Mouse (Mus musculus) embryonic facial prominence, embryonic 13.5 days (tissue): ENCODE results near the gene Fam196b. TPM values are rescaled to one million over a fixed set of nuclear protein-coding genes. Genes with fewer than 3 reads are reported as not detected.
A peak's percentile ranks its signal among the peaks of the same experiment; 100 is the strongest.

Experiments used
- ATAC-seq: fragments of 200-750 bp; cut with Nextera tagmentation; 2 replicates; pipeline ENCODE4 v1.8.0; 2017; ENCODE audit warnings: low read depth; ENCODE audit not compliant: insufficient number of reproducible peaks, insufficient read depth, low FRiP score, low TSS enrichment
- H3K27ac ChIP-seq: fragments of 300-500 bp; sonication (generic); 2 replicates; pipeline ENCODE4 v1.5.1; 2015; ENCODE audit warnings: moderate library complexity, mild to moderate bottlenecking, inconsistent platforms
- H3K27me3 ChIP-seq: fragments of 300-500 bp; sonication (generic); 2 replicates; pipeline ENCODE4 v1.6.1; 2015; ENCODE audit warnings: mild to moderate bottlenecking, inconsistent platforms
- H3K36me3 ChIP-seq: fragments of 300-500 bp; sonication (generic); 2 replicates; pipeline ENCODE4 v1.6.1; 2015; ENCODE audit warnings: mild to moderate bottlenecking, inconsistent platforms
- H3K4me1 ChIP-seq: fragments of 300-500 bp; sonication (generic); 2 replicates; pipeline ENCODE4 v1.6.1; 2015; ENCODE audit warnings: inconsistent platforms
- H3K4me2 ChIP-seq: fragments of 300-500 bp; sonication (generic); 2 replicates; pipeline ENCODE4 v1.6.1; 2015; ENCODE audit warnings: moderate library complexity, mild to moderate bottlenecking, inconsistent platforms
- H3K4me3 ChIP-seq: fragments of 300-500 bp; sonication (generic); 2 replicates; pipeline ENCODE4 v1.5.1; 2015; ENCODE audit warnings: mild to moderate bottlenecking, inconsistent platforms
- H3K9ac ChIP-seq: fragments of 300-500 bp; sonication (generic); 2 replicates; pipeline ENCODE4 v1.6.1; 2015; ENCODE audit warnings: mild to moderate bottlenecking, inconsistent platforms
- H3K9me3 ChIP-seq: fragments of 300-500 bp; sonication (generic); 2 replicates; pipeline ENCODE4 v1.6.1; 2016; ENCODE audit warnings: inconsistent platforms
- WGBS: fragments of 180-500 bp; shearing (Covaris S2); methylation state at CpG from one replicate; pipeline ENCODE4 v1.1.7; 2015; ENCODE audit warnings: mixed read lengths; 5-methylcytosine and 5-hydroxymethylcytosine counted together
- polyA plus RNA-seq: library from polyadenylated mRNA; unstranded; fragments of >200 nt; fragmentation: Nextera tagmentation; extraction: Ambion mirVana; gene quantifications from 2 replicates; pipeline ENCODE4 v1.2.1, GENCODE M21; 2015

Fam196b gene
- polyA plus RNA-seq, 1 experiment from 2014 or later: 2.4 TPM

GRCm38 (mm10) chr11:34300064-34300463 lies 14.6 kb upstream of the Fam196b start:
- no peaks in the 10 kb centered on the region for H3K36me3 ChIP-seq
- no peak overlapping the region for H3K27ac ChIP-seq
- no peak overlapping the region for H3K4me2 ChIP-seq
- H3K4me3 ChIP-seq: no peak overlapping the region
- H3K4me1 ChIP-seq: peaks cover 8% of the 10 kb centered on the region; the same call in 1 of the 2 replicates
- no peak for ATAC-seq
- H3K9ac ChIP-seq: no peak overlapping the region
- no peaks in the 10 kb centered on the region; the same call in 1 of the 2 replicates for H3K27me3 ChIP-seq
- H3K9me3 ChIP-seq: no peaks in the 10 kb centered on the region
- WGBS: 91% methylated on average over 7 of the region's 7 CpGs

GRCm38 (mm10) chr11:34306231-34306630 lies 8.4 kb upstream of the Fam196b start:
- Histone ChIP-seq H3K36me3 (no peaks in the 10 kb centered on the region), H3K4me2 (no peak overlapping the region), H3K9ac (no peak overlapping the region), H3K9me3 (no peaks in the 10 kb centered on the region), H3K27ac (no peak overlapping the region), H3K4me3 (no peak overlapping the region), H3K4me1 (peaks cover 8% of the 10 kb centered on the region; the same call in 1 of the 2 replicates), H3K27me3 (no peaks in the 10 kb centered on the region)
- 84% methylated on average over 3 of the region's 3 CpGs for WGBS
- ATAC-seq: no peak

GRCm38 (mm10) chr11:34308731-34309130 lies 5.9 kb upstream of the Fam196b start:
- Histone ChIP-seq H3K9ac (no peak overlapping the region), H3K36me3 (no peaks in the 10 kb centered on the region), H3K4me3 (no peak overlapping the region), H3K27ac (no peak overlapping the region), H3K27me3 (no peaks in the 10 kb centered on the region), H3K9me3 (no peaks in the 10 kb centered on the region), H3K4me2 (no peak overlapping the region), H3K4me1 (0 out of 2 replicates have a peak, but pooled peaks cover 4% of the 10 kb centered on the region)
- 90% methylated on average over 3 of the region's 3 CpGs for WGBS
- ATAC-seq: no peak

GRCm38 (mm10) chr11:34309360-34309759 lies 5.3 kb upstream of the Fam196b start:
- H3K27ac ChIP-seq: no peak overlapping the region
- H3K4me2 ChIP-seq: no peak overlapping the region
- ATAC-seq: no peak
- 0 out of 2 replicates have a peak, but pooled peaks cover 4% of the 10 kb centered on the region for H3K4me1 ChIP-seq
- WGBS: 79% methylated on average over 2 of the region's 2 CpGs
- H3K27me3 ChIP-seq: no peaks in the 10 kb centered on the region
- no peaks in the 10 kb centered on the region for H3K9me3 ChIP-seq
- no peak overlapping the region for H3K9ac ChIP-seq
- no peak overlapping the region for H3K4me3 ChIP-seq
- no peaks in the 10 kb centered on the region for H3K36me3 ChIP-seq

DNA sequence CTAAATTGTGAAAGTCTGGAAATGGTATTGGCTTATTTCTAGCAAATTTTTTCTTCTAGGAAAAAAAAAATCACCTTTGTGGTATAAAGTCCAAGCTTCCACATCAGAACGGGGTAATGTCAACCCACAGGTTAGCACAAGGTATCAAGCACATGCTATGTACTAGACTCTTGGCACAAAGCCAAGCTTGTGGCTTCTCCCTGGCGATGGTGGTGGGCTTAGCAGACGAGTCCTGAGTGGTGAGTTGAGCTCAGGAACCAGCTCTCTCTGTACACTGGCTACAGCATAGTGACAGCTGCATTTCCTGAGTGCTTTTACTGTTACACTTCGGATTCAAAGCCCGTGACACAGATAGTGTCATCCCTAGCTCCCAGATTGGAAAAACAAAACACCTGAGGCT lies 2.9 kb upstream of the Fam196b start:
- Histone ChIP-seq H3K27me3 (peaks cover 9% of the 10 kb centered on the region), H3K4me2 (no peak overlapping the region), H3K9me3 (no peaks in the 10 kb centered on the region), H3K27ac (no peak overlapping the region), H3K4me1 (peaks cover 14% of the 10 kb centered on the region), H3K4me3 (no peak overlapping the region), H3K9ac (no peak overlapping the region), H3K36me3 (no peaks in the 10 kb centered on the region)
- ATAC-seq: no peak
- WGBS: 43% methylated on average over 5 of the region's 5 CpGs

GRCm38 (mm10) chr11:34312208-34312607 lies 2.4 kb upstream of the Fam196b start:
- H3K9me3 ChIP-seq: no peaks in the 10 kb centered on the region
- H3K4me1 ChIP-seq: peaks cover 14% of the 10 kb centered on the region
- WGBS: 76% methylated on average over 7 of the region's 7 CpGs
- H3K9ac ChIP-seq: no peak overlapping the region
- peaks cover 9% of the 10 kb centered on the region for H3K27me3 ChIP-seq
- H3K27ac ChIP-seq: no peak overlapping the region
- no peaks in the 10 kb centered on the region for H3K36me3 ChIP-seq
- no peak overlapping the region for H3K4me3 ChIP-seq
- no peak for ATAC-seq
- no peak overlapping the region for H3K4me2 ChIP-seq

- Histone ChIP-seq H3K27me3 (peaks cover 9% of the 10 kb centered on the region), H3K9me3 (no peaks in the 10 kb centered on the region), H3K36me3 (no peaks in the 10 kb centered on the region), H3K4me2 (peak overlapping the region; percentile 61), H3K27ac (no peak overlapping the region), H3K9ac (no peak overlapping the region), H3K4me3 (0 out of 2 replicates have a peak overlapping the region, but pooled peaks have one; percentile 1), H3K4me1 (peaks cover 14% of the 10 kb centered on the region)
- 21% methylated on average over 5 of the region's 5 CpGs for WGBS
- no peak for ATAC-seq
These were observed 761 bp downstream of the Fam196b start for GRCm38 (mm10) chr11:34315383-34315782.

DNA sequence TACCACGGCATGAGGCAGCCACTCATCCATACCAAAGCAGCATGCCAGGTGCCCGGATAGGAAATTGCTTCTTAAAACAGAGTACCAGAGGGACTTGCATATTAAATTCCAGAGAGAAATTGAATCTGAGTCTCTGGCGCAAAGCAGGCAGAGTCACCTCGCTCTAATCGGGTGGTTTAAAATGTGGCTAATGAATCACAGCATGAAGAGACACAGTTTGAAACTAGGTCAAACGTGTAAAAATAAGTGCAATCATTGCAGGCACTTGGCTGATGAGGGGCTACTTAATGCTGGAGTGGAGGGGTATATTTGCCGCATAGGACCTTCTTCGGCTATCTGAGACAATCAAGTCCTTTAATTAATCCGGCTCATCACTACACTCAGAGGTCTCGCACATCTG lies 1.6 kb downstream of the Fam196b start:
- WGBS: 54% methylated on average over 10 of the region's 10 CpGs
- H3K27ac ChIP-seq: no peak overlapping the region
- H3K4me1 ChIP-seq: peaks cover 14% of the 10 kb centered on the region
- no peaks in the 10 kb centered on the region for H3K36me3 ChIP-seq
- H3K9me3 ChIP-seq: no peaks in the 10 kb centered on the region
- ATAC-seq: no peak
- H3K27me3 ChIP-seq: peaks cover 9% of the 10 kb centered on the region
- peak overlapping the region; percentile 4; the same call in 1 of the 2 replicates for H3K4me3 ChIP-seq
- H3K9ac ChIP-seq: no peak overlapping the region
- H3K4me2 ChIP-seq: peak overlapping the region; percentile 61

- H3K9me3 ChIP-seq: no peaks in the 10 kb centered on the region
- no peaks in the 10 kb centered on the region for H3K36me3 ChIP-seq
- H3K4me2 ChIP-seq: no peak overlapping the region
- 84% methylated on average over 8 of the region's 8 CpGs for WGBS
- peaks cover 14% of the 10 kb centered on the region for H3K4me1 ChIP-seq
- no peak overlapping the region for H3K27ac ChIP-seq
- no peak for ATAC-seq
- no peak overlapping the region for H3K4me3 ChIP-seq
- peaks cover 9% of the 10 kb centered on the region for H3K27me3 ChIP-seq
- H3K9ac ChIP-seq: no peak overlapping the region
These were observed 2.4 kb downstream of the Fam196b start for GRCm38 (mm10) chr11:34317001-34317400.

DNA sequence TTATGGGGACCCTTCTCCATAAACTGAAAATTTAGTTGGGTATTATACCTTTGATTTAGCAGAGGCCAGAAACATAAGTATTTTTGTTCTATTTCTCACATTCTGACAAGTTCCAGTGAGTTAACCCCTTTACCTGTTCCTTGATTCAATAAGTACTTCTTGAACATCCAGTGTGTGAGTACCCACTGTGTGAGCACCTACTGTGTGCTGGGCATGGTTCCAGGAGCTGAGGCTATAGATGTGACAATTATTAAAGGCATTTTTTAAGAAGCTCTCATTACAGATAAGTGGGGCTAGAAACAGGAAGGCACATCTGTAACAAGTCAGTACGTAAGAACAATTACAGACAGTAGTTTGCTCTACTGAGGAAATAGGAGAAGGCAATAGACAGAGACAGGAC lies 4.7 kb downstream of the Fam196b start:
- Histone ChIP-seq H3K27ac (no peak overlapping the region), H3K4me1 (peaks cover 10% of the 10 kb centered on the region), H3K27me3 (peaks cover 11% of the 10 kb centered on the region), H3K4me2 (no peak overlapping the region), H3K9me3 (no peaks in the 10 kb centered on the region), H3K36me3 (no peaks in the 10 kb centered on the region), H3K9ac (no peak overlapping the region), H3K4me3 (no peak overlapping the region)
- ATAC-seq: no peak
- 43% methylated on average over 1 of the region's 1 CpGs for WGBS

DNA sequence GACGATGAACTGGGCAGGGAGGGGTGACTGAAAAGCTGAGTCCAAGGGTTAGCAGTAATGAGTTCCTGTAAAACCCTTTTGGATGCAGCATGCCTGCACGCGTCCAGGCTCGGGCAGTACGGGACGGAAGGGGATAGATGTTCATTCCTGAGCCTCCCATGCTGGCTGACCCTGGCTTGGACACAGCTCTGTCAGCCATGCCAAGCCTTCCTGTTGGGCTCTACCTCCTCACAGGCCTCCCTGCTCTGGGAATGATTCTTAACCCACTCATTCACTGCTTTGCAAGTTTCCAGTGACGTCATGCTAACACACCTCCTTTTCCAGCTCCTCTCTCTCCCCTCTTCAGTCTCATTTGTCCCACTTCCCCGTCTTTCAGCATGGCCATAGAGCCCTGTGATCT lies 9.0 kb downstream of the Fam196b start:
- Histone ChIP-seq H3K9ac (no peak overlapping the region), H3K4me1 (no peaks in the 10 kb centered on the region), H3K4me3 (no peak overlapping the region), H3K9me3 (no peaks in the 10 kb centered on the region), H3K27me3 (0 out of 2 replicates have a peak, but pooled peaks cover 2% of the 10 kb centered on the region), H3K4me2 (no peak overlapping the region), H3K36me3 (no peaks in the 10 kb centered on the region), H3K27ac (0 out of 2 replicates have a peak overlapping the region, but pooled peaks have one; percentile 35)
- 70% methylated on average over 8 of the region's 8 CpGs for WGBS
- no peak for ATAC-seq

- Histone ChIP-seq H3K9me3 (no peaks in the 10 kb centered on the region), H3K27me3 (no peaks in the 10 kb centered on the region), H3K27ac (no peak overlapping the region), H3K9ac (no peak overlapping the region), H3K4me3 (no peak overlapping the region), H3K4me1 (peaks cover 4% of the 10 kb centered on the region; the same call in 1 of the 2 replicates), H3K4me2 (no peak overlapping the region), H3K36me3 (no peaks in the 10 kb centered on the region)
- no peak for ATAC-seq
- 72% methylated on average over 7 of the region's 7 CpGs for WGBS
These were observed 17.9 kb downstream of the Fam196b start for GRCm38 (mm10) chr11:34332344-34333031.
